Mouse (Mus musculus) layer of hippocampus, adult 8-10 months (tissue): Measurements from ENCODE around the gene Tmem72. TPM values are rescaled to one million over a fixed set of nuclear protein-coding genes. Genes with fewer than 3 reads are reported as not detected.

ENCODE experiments used
- DNase-seq, 2 experiments: peaks; one replicate each; pipeline ENCODE4 v3.0.0; 2022; ENCODE audit warnings: low spot score in 2 of 2
- total RNA-seq, 4 experiments: library from RNA; stranded (reverse); gene quantifications; 2 replicates each; pipeline ENCODE4 v1.2.4; 2022

Tmem72 gene
- total RNA-seq, 4 experiments from 2014 or later = 0.53 to 0.82 (median 0.66) TPM

DNA sequence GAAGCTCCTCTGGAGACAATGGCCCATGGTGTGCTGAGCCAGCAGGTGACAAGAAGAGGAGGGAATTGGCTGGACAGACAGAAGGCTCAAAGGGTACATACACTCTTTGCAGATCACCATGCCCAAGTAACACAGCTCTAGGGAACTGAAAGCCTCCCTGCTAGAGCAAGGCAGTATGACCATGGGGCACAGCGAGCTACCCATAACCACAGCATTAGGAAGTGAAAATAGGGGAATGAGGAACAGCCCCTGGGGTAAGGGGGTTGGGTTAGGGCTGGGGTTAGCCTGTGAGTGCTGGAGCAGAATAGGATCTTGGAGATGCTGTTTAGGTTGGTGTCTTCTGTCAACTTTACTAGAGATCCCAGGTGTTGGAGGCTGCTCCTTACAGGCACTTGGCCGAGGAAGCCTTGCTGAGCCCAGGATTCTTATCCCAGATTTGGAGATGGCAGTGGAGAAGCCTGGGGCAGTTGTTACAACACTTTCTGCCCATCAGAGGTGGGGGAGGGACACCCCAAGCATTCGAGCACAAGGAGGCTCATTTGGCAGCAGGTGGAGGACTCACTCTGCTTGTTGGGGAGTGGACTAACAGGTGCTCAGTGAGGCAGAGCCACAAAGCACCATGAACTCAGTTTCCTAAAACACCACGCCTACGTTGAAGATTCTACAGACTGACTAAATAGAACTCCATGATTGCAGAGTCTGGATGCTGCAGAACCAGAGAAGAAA, 37.0 kb downstream of the Tmem72 start:
- DNase-seq = no peak

DNA sequence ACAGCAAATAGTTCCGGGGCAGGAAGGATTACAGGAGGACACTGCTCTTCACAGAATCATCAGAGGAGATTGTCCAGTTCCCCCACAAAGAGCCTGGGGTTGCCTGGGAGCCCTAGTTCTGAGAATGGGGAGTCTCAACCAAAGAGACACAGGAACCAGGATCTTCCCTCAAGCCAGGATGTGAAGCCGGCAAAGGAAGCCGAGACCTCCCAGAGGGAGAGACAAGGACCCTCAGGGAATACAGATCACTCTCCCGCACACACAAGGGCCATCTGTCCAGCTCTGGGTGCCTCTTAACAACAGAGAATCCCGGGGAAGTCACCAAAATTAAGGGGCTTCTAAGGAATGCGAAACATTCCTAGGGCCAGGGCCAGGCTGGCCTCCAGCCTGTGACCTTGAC, 39.4 kb downstream of the Tmem72 start:
- no peak for DNase-seq

DNA sequence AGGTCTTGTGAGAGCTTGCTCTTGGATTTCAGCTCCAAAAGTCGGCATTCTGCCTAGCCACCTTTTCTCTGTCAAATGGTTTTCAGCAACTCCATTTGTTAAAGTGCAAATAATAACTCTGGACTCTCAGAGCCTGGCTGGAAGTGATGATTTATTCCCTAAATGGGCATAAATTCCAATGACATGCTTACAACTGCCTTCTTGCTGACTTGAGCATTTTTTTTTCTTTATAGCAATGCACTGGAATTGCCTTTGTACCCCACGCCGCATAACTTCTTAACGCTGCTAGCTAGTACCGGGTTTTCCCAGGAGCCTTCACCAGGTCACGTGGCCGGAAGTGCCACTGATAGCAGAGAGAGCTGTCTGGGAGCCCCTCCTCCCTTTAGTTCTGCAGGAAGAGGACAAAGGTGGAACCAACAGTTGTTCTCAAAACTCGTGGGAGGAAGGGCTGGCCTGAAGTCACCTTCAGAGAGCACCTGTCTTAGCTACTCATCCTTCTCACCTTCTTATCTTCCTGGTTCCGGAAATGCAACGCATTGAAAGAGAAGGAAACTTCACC, 40.3 kb downstream of the Tmem72 start:
- DNase-seq = no peak

DNA sequence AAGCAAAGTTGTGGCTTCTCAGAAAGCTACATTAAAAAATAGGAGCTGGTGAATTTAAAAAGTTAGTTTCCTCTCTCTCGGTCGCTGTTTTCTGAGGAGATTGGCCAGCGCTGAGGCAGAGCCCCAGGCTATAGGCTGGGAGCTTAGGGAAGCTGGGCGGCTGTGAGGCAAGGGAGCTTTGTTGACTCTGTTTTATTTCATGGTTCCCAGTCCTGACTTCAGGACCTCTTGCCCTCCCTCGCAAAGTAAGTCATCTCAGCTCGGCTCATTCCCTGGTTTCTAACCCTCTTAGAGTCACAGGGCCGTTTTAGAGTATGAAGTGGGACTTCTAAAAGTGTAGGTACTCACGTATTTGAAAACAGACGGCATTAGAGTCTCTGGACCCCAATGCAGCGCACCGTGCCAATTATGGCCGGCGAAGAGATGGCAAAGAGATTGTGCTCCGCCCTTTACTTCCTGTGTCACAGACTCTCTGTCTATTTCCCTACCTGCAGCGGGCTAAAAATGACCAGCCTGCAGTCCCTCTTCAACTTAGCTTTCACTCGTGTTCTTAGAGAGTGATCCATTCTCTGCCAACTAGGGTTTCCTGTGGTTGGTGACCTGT, 42.3 kb downstream of the Tmem72 start:
- no peak for DNase-seq

DNA sequence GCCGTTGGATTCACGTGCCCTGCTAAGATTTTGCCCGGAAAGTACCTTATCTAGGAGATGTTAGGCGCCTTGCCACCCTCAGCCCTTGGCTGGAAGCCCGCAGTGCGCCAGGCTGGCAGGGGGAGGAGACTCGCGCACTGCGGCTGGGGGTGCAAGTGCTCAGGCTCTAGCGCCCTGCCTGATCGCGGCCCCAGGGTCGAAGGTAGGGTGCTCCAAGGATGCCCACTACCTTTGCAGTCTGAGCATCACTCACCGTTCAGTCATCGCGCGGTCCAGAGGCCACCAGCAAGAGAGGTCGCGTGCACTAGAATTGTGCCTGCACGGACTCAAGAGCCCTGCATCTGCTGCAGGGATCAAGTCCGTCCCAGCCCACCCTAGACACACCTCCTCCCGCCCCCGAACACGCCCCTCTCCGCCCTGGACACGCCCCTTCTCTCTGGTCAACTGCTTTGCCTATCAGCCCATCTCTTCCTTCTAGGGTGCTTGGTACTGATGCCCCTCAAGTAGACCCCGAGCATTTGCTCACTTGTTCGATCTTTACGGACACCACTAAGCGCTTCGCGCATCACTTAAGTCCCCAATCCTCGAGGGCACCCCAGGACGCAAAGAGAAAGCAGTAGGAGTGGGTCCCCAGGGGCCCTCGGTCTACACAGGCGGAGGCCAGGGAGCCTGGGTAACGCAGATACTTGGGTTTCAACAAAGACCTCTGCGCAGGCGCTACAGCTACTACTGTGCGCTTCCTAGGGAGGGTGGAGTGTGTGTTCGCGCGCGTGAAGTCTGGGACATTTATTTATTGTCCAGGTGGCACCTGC, 43.0 kb downstream of the Tmem72 start, which contains the start of gene Rassf4:
TSS of gene Rassf4 (minus strand) at position 482 of the 812 bp plus-strand sequence.
- DNase-seq = peak; percentile 53 to 58

DNA sequence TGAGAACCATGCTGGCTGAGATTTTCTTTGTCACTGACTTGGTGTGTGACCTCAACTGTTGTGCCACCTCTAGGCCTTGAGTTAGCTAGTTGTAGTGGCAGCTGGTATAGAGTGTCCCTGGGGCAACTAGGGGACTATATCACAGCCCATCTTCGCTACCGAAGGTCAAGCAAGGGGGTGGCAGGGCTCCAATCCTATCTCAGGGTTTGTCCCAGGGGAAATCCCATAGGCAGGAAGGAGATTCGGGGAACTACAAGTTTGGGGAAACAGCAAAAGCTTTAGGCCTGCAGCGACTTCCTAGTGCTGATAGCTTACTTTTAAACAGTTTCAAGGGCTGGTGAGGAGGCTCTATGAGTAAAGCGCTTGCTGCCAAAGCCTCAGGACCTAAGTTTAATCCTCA, 44.4 kb downstream of the Tmem72 start:
- DNase-seq = no peak

DNA sequence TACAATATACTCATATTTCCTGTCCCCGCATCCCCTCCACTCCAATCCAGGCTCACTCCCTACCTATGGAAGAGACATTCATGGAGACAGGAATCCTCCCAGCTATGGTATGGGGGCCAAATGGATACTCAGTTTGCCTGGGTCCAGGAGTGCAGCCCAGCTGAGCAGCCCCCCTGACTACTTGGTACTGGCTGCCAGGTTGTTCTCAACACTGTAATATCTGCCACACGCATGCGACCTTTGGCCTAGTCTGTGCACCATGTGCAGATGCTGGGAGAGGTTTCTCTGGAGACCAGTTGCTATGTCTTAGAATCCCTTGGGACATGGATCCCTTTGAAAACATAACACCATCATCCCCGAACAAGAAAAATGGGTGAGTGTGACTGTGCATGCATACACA, 44.9 kb downstream of the Tmem72 start:
- no peak for DNase-seq

DNA sequence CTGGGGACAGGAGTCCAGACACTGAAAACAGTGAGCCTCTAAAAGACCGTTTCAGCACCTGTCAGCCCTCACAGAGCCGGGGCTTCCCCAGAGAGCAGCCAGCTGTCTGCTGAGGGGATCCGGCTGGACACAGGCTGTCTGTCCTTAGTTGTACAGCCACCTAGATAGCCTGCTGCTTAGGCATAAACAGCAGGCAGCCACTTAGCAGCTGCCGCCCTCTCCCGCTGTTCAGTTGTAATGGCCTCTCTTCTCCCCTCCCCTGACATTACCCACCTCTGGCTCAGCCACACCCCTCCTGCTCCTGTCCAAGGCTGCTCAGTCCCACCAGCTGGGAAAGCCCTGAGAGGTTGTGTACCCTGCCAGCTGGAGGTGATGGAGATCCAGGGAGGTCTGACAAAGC, 45.7 kb downstream of the Tmem72 start:
- DNase-seq = no peak

DNA sequence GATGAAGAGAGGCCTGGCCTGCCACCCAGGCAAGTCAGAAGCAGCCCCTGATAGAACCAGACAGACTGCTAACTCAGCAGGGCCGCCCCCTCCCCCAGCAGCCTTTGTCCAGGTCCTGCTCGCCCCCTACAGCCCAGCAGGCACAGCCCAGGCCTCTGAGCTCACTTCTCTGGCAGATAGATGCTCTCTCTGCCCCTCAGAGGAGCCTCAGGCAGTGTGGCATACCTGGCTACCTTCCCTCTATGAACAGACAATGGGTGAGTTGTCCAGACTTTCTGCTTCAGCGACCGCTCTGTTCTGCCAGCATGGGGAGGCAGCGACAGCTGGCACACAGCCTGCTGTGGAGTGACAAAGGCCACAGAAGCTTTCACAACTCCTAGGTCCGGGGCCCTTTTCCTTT, 46.6 kb downstream of the Tmem72 start:
- no peak for DNase-seq

DNA sequence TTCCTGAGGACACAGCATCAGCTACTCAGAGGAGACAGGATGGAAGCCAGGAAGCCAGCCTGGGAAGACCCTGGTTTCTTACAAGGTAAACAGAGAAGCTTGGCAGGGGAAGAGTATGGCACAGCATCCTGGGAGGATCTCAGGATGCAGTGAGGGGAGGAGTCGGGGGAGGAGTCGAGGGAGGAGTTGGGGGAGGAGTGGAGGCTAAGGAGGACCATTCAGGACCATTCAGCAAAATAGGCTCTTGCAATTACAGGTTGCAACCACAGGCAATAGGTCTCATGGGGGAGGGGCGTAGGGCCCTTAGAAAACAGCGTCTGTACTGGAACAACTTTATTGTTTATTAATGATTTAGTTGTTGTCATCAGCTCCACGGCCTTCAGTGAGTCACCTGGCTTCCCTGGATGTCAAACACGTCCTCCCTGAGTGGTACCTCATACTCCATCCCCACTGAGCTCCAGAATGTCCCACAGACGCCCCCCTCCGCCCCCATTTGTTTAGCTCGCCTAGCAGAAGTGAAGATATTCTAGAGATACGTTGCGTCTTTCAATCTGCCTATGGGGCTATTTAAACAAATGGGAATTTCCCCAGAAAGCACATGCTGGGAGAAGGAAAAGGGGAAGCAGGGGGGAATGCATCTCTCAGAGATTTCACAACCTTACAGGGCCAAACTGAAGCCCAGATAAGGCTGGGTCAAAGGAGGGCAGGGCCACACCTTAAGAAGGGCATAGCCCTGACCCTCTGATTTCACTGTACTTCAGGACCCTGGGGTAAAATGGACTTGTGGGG, 47.8 kb downstream of the Tmem72 start:
- no peak for DNase-seq

DNA sequence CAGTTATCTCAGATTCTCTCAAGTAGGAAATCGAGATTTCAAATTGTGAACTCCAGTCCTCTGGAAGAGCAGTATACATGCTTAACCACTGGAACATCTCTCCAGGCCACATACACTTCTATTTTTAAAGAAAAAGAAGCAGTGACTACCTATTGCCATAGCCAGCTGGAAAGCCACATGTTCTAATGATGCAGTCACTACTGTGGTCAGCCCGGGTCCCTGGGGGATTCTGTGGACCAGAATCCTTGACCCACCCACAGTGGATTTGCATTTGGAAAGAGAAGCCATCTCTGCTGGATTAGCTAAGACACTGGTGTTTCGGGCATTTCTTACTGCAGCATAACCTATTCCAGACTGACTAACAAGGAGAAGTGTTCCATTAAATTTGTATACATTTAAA, 49.3 kb downstream of the Tmem72 start:
- no peak for DNase-seq

DNA sequence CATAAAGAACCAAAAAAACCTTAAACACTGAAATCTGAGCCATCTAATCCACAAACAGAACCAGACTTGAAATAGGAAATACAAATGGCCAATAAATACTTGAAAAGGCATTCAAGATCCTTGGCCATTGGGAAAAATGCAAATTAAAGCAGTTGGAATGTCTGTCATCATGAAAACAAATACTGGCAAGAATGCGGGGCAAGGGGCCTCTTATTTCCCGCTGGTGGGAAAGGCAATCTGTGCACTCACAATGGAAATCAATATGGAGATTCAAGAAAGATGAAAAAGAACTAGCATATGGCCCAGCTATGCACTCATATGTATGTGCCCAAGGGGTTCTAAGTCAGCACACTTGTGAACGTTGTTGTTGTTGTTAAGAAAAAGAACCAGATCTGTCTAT, 49.8 kb downstream of the Tmem72 start:
- no peak for DNase-seq

DNA sequence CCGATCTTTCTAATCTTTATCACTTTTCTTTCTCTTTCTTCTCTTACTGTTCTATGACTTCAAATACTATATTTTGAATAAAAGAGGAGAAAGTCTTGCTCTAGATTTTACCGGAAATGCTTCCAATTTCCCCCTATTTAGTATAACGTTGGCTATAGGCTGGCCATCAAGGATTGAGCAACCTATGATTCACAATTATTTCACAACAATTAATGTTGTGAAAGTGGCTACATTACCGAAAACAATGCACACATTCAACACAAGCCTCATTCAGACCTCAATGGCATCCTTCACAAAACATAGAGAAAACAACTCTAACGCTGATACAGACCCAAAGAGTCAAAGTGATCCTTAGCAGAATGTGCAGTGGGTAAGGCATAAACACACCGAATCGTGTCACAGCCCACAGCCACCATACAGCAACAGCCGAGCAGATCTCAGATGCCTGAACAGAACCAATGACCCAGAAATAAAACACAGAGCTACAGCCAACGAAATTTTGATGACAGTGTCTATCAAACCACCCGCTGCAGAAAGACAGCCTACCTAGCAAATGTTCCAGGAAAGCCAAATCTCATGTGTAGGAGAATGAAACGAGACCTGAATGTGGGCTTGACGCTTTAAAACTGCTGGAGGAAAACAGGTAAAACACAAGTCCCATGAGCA, 50.5 kb downstream of the Tmem72 start:
- DNase-seq = no peak

DNA sequence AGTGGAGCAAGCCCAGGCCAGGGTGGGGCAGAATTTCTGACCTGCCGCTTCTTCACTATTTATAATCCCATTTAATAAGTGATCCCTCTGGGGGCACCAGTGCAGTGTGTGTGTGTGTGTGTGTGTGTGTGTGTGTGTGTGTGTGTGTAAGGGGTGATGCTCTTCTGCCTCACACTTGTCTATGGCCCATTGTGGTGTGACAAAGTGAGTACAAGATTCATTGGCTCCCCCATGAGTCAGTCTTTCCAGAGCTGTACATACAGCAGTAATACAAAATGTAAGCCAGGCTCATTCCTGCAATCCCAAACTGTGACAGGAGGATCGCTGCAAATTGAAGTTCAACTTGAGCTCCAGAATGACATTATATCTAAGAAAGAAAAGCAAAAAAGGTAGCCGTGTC, 51.9 kb downstream of the Tmem72 start:
- no peak for DNase-seq

DNA sequence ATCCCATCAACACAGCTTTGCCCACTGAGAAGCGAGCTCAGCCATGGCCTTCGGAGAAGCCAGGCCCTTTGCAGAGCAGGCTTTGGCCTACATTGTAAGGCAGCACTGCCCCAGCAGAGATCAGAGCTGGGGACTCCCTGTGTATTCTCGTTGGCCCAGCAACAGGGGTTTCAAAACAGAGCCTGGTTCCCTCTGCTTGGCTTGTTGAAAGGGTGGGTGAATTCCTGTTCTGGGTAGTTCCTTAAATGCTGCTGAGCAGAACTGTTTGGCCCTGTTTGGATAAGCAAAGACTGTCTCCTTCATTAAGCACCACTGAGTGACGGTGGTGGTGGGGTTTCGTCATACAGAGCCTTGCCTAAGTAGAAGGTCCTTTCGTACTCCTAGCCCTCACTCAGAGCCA, 52.7 kb downstream of the Tmem72 start:
- no peak for DNase-seq

DNA sequence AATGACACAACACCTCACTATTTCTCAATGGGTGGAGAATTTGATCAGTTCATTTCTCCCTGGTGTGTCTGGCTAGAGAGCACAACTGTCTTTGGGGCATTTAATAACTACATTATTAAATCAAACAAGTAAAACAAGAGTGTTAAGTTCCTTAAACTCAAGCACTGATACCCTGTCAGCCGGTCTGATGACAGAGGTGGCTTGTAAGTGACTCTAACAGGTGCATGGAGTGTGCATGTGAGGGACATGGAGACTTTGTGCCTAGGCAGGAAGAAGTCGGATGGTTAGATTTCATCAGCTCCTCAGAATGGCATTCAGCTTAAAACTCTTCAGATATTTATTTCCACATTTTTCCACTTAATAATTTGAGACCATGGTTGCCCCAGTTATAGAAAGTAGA, 53.3 kb downstream of the Tmem72 start:
- no peak for DNase-seq

DNA sequence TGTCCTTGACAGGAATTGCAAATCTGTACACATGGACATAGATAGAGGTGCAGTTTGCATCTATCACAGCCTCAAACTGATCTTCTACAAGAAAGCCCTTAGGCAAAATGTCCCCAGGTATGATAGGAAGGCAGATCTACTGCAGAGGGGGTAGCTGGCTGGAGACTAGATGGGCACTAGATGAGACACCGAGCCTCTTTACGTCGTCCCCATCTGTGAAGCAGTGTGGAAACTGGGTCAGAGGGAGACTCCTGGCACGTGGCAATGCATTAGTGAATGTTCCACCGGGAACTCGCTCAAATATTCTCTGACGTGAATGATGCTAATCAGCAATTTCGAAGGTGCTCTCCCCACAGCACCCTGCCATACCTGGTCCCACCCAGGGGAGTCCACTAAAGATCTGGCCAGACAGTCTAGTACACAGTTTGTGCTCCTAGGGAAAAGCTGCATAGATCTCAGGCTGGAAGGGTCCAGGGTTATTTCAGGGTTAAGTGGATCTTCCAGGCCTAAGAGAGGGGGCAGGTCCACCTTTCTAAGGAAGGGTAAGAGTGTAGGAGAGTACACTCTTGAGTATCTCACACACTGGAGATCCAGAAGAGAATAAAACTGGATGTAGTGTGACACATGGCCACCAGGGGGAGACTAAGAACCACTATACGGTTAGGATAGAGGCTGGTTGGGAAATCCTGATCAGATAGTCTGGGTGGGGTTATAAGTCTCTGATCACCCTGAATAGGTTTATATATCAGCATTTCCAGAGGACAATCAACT, 62.8 kb downstream of the Tmem72 start:
- peak in 1 of 2 experiments; percentile 61 for DNase-seq

DNA sequence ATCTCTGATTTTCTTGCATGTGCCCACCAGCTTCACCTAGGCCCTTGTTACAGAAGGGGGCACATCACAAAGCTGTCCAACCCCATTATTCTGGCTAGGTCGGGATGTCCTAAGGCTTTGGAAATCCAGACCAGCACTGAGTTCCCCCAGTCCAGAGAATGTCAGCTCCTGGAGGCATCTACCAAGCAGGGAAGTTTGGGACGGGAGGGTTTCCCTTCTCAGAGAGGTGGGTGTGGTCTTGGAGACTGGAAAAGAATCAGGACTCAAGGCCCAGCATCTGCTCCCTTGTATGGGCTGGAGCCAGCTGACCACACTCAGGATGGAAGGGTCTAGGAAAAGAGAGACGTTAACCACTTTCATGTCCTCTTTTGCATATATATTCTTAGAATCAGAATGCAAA, 63.5 kb downstream of the Tmem72 start:
- DNase-seq = no peak

DNA sequence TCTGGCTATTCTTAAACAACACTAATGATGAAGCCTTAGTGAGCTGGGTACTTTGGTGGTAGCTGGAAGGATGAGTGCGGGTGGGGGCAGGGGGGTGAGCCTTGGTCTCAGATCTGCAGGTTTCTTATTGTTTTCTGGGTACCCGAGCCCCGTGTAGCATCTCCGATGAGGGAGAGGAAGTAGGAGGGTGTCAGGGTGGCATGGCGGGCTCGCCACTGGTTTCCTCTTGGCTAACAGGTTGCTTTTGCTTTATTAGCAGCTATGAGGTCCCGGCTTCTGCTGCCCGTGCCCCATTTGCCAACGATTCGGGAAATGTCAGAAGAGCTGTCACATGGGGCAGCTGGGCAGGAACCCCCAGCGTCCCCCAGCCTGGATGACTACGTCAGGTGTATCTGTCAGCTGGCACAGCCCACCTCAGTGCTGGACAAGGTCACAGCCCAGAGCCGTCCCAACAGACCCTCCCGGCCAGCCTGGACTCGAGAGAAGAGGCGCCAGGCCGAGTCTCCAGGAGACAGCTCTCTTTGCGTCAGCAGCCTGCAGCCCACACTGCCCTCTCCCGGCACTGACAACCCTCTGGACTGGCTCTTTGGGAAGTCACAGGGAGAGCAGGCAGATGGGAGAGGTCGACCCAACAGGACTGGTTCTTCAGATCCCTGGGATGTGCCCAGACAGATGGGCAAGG, 65.1 kb downstream of the Tmem72 start:
- DNase-seq = no peak
